Mouse (Mus musculus): Measurements from ENCODE around the gene Gm20931. TPM values are rescaled to one million over a fixed set of nuclear protein-coding genes. Genes with fewer than 3 reads are reported as not detected.
"Not testable (repeated sequence)": the region's sequence is repeated elsewhere in the genome, so short reads cannot be mapped to it uniquely, and the experiment has no call there.

Gm20931 gene
- total RNA-seq (2021): not detected
- long read RNA-seq, experiment 1: 0 reads
- long read RNA-seq, experiment 2: 0 reads

DNA sequence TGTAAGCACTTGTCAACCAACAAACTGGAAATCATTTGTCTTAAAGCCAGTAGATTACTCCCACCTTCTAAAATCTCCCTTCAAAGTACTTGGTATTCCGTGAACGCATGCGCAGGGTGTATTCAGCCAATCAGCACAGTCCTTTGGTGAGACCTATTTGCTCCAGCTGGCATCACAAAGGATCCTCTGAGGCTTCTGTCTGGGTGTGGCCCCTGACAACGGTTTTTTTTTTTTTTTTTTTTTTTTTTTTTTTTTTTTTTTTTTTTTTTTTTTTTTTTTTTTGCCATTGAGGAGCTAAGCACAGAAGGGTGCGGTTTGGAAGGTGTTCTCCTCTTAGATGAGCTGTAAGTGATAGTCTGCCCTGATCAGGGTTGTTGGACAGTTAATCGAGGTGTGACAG, at the start of gene Gm20931:
Gene Gm20931, plus strand, starts transcription at position 301 of the 400 bp plus-strand sequence.
- DNase-seq (ENCODE audit: low spot score in 2 of 2): not testable (repeated sequence)
